Mouse (Mus musculus): ENCODE results near the gene Rxra. TPM values are rescaled to one million over a fixed set of nuclear protein-coding genes. Genes with fewer than 3 reads are reported as not detected.

The Rxra gene
- polyA plus RNA-seq, 1 experiment from 2014 or later, result 7.2 TPM

GRCm38 (mm10) chr2:27714131-27714530 lies 37.9 kb downstream of the Rxra start:
- Histone ChIP-seq H3K9me3 (ENCODE audit: control insufficient read depth, low read length) (no peaks in the 10 kb centered on the region), H3K4me1 (ENCODE audit: control insufficient read depth, insufficient read depth, low read length) (peaks cover 18% of the 10 kb centered on the region), H3K27ac (ENCODE audit: low read depth, low read length) (no peak overlapping the region), H3K27me3 (ENCODE audit: control insufficient read depth, insufficient read depth, low read length) (no peaks in the 10 kb centered on the region), H3K36me3 (ENCODE audit: control insufficient read depth, insufficient read depth, low read length) (no peaks in the 10 kb centered on the region), H3K4me3 (ENCODE audit: low read depth, low read length) (no peak overlapping the region), H3K9ac (ENCODE audit: low read length) (no peak overlapping the region), H3K4me2 (ENCODE audit: low read depth) (no peak overlapping the region)
- no peak for DNase-seq (ENCODE audit: low spot score)
- WGBS, result 87% methylated on average over 5 of the region's 5 CpGs
- no peak for ATAC-seq (ENCODE audit: insufficient read depth, low FRiP score, low TSS enrichment)

- no peak overlapping the region for H3K27ac ChIP-seq (ENCODE audit: low read depth, low read length)
- no peak overlapping the region for H3K9ac ChIP-seq (ENCODE audit: low read length)
- ATAC-seq (ENCODE audit: insufficient read depth, low FRiP score, low TSS enrichment) (no peak), DNase-seq (ENCODE audit: low spot score) (no peak)
- WGBS, result 69% methylated on average over 4 of the region's 4 CpGs
- H3K9me3 ChIP-seq (ENCODE audit: control insufficient read depth, low read length), result no peaks in the 10 kb centered on the region
- H3K4me2 ChIP-seq (ENCODE audit: low read depth), result no peak overlapping the region
- no peaks in the 10 kb centered on the region for H3K36me3 ChIP-seq (ENCODE audit: control insufficient read depth, insufficient read depth, low read length)
- peaks cover 16% of the 10 kb centered on the region for H3K4me1 ChIP-seq (ENCODE audit: control insufficient read depth, insufficient read depth, low read length)
- H3K27me3 ChIP-seq (ENCODE audit: control insufficient read depth, insufficient read depth, low read length), result no peaks in the 10 kb centered on the region
- no peak overlapping the region for H3K4me3 ChIP-seq (ENCODE audit: low read depth, low read length)
Observed at GRCm38 (mm10) chr2:27715221-27715620, 39.0 kb downstream of the Rxra start.

- Histone ChIP-seq H3K36me3 (ENCODE audit: control insufficient read depth, insufficient read depth, low read length) (no peaks in the 10 kb centered on the region), H3K4me3 (ENCODE audit: low read depth, low read length) (no peak overlapping the region), H3K4me1 (ENCODE audit: control insufficient read depth, insufficient read depth, low read length) (peaks cover 11% of the 10 kb centered on the region), H3K4me2 (ENCODE audit: low read depth) (no peak overlapping the region), H3K27ac (ENCODE audit: low read depth, low read length) (no peak overlapping the region), H3K9ac (ENCODE audit: low read length) (no peak overlapping the region), H3K27me3 (ENCODE audit: control insufficient read depth, insufficient read depth, low read length) (no peaks in the 10 kb centered on the region), H3K9me3 (ENCODE audit: control insufficient read depth, low read length) (no peaks in the 10 kb centered on the region)
- no peak for ATAC-seq (ENCODE audit: insufficient read depth, low FRiP score, low TSS enrichment)
- 83% methylated on average over 3 of the region's 3 CpGs for WGBS
- no peak for DNase-seq (ENCODE audit: low spot score)
Observed at GRCm38 (mm10) chr2:27716339-27716738, 40.1 kb downstream of the Rxra start.

- no peak overlapping the region for H3K4me3 ChIP-seq (ENCODE audit: low read depth, low read length)
- no peak overlapping the region for H3K27ac ChIP-seq (ENCODE audit: low read depth, low read length)
- no peak overlapping the region for H3K4me2 ChIP-seq (ENCODE audit: low read depth)
- no peak overlapping the region for H3K9ac ChIP-seq (ENCODE audit: low read length)
- DNase-seq (ENCODE audit: low spot score) (no peak), ATAC-seq (ENCODE audit: insufficient read depth, low FRiP score, low TSS enrichment) (no peak)
- H3K9me3 ChIP-seq (ENCODE audit: control insufficient read depth, low read length), result no peaks in the 10 kb centered on the region
- no peaks in the 10 kb centered on the region for H3K36me3 ChIP-seq (ENCODE audit: control insufficient read depth, insufficient read depth, low read length)
- no peaks in the 10 kb centered on the region for H3K27me3 ChIP-seq (ENCODE audit: control insufficient read depth, insufficient read depth, low read length)
- peaks cover 11% of the 10 kb centered on the region; the same call in 1 of the 2 replicates for H3K4me1 ChIP-seq (ENCODE audit: control insufficient read depth, insufficient read depth, low read length)
Observed at GRCm38 (mm10) chr2:27718191-27718590, 42.0 kb downstream of the Rxra start.

GRCm38 (mm10) chr2:27719601-27720000 lies 43.4 kb downstream of the Rxra start:
- H3K4me3 ChIP-seq (ENCODE audit: low read depth, low read length), result no peak overlapping the region
- 32% methylated on average over 10 of the region's 10 CpGs for WGBS
- H3K4me2 ChIP-seq (ENCODE audit: low read depth), result no peak overlapping the region
- DNase-seq (ENCODE audit: low spot score) (no peak), ATAC-seq (ENCODE audit: insufficient read depth, low FRiP score, low TSS enrichment) (no peak)
- H3K4me1 ChIP-seq (ENCODE audit: control insufficient read depth, insufficient read depth, low read length), result peaks cover 9% of the 10 kb centered on the region; the same call in 1 of the 2 replicates
- no peaks in the 10 kb centered on the region for H3K36me3 ChIP-seq (ENCODE audit: control insufficient read depth, insufficient read depth, low read length)
- H3K27ac ChIP-seq (ENCODE audit: low read depth, low read length), result no peak overlapping the region
- H3K9me3 ChIP-seq (ENCODE audit: control insufficient read depth, low read length), result no peaks in the 10 kb centered on the region
- no peaks in the 10 kb centered on the region for H3K27me3 ChIP-seq (ENCODE audit: control insufficient read depth, insufficient read depth, low read length)
- no peak overlapping the region for H3K9ac ChIP-seq (ENCODE audit: low read length)

GRCm38 (mm10) chr2:27721611-27722010 lies 45.4 kb downstream of the Rxra start:
- Histone ChIP-seq H3K36me3 (ENCODE audit: control insufficient read depth, insufficient read depth, low read length) (no peaks in the 10 kb centered on the region), H3K4me1 (ENCODE audit: control insufficient read depth, insufficient read depth, low read length) (no peaks in the 10 kb centered on the region), H3K9ac (ENCODE audit: low read length) (no peak overlapping the region), H3K4me3 (ENCODE audit: low read depth, low read length) (no peak overlapping the region), H3K27me3 (ENCODE audit: control insufficient read depth, insufficient read depth, low read length) (no peaks in the 10 kb centered on the region), H3K9me3 (ENCODE audit: control insufficient read depth, low read length) (no peaks in the 10 kb centered on the region), H3K4me2 (ENCODE audit: low read depth) (no peak overlapping the region), H3K27ac (ENCODE audit: low read depth, low read length) (no peak overlapping the region)
- DNase-seq (ENCODE audit: low spot score) (no peak), ATAC-seq (ENCODE audit: insufficient read depth, low FRiP score, low TSS enrichment) (no peak)
- WGBS, result 94% methylated on average over 4 of the region's 4 CpGs

GRCm38 (mm10) chr2:27724729-27725316 lies 48.6 kb downstream of the Rxra start:
- Histone ChIP-seq H3K36me3 (ENCODE audit: control insufficient read depth, insufficient read depth, low read length) (no peaks in the 10 kb centered on the region), H3K4me3 (ENCODE audit: low read depth, low read length) (no peak overlapping the region), H3K9ac (ENCODE audit: low read length) (no peak overlapping the region), H3K4me1 (ENCODE audit: control insufficient read depth, insufficient read depth, low read length) (no peaks in the 10 kb centered on the region), H3K27ac (ENCODE audit: low read depth, low read length) (no peak overlapping the region), H3K4me2 (ENCODE audit: low read depth) (no peak overlapping the region), H3K9me3 (ENCODE audit: control insufficient read depth, low read length) (no peaks in the 10 kb centered on the region), H3K27me3 (ENCODE audit: control insufficient read depth, insufficient read depth, low read length) (no peaks in the 10 kb centered on the region)
- no peak for ATAC-seq (ENCODE audit: insufficient read depth, low FRiP score, low TSS enrichment)
- 88% methylated on average over 9 of the region's 9 CpGs for WGBS
- DNase-seq (ENCODE audit: low spot score), result no peak

GRCm38 (mm10) chr2:27727994-27728854 lies 52.0 kb downstream of the Rxra start:
- Histone ChIP-seq H3K9me3 (ENCODE audit: control insufficient read depth, low read length) (no peaks in the 10 kb centered on the region), H3K27ac (ENCODE audit: low read depth, low read length) (no peak overlapping the region), H3K27me3 (ENCODE audit: control insufficient read depth, insufficient read depth, low read length) (no peaks in the 10 kb centered on the region), H3K36me3 (ENCODE audit: control insufficient read depth, insufficient read depth, low read length) (no peaks in the 10 kb centered on the region), H3K9ac (ENCODE audit: low read length) (no peak overlapping the region), H3K4me1 (ENCODE audit: control insufficient read depth, insufficient read depth, low read length) (peaks cover 14% of the 10 kb centered on the region), H3K4me2 (ENCODE audit: low read depth) (no peak overlapping the region), H3K4me3 (ENCODE audit: low read depth, low read length) (no peak overlapping the region)
- ATAC-seq (ENCODE audit: insufficient read depth, low FRiP score, low TSS enrichment) (no peak), DNase-seq (ENCODE audit: low spot score) (no peak)
- WGBS, result 76% methylated on average over 14 of the region's 14 CpGs

- Histone ChIP-seq H3K9ac (ENCODE audit: low read length) (no peak overlapping the region), H3K9me3 (ENCODE audit: control insufficient read depth, low read length) (no peaks in the 10 kb centered on the region), H3K4me2 (ENCODE audit: low read depth) (no peak overlapping the region), H3K36me3 (ENCODE audit: control insufficient read depth, insufficient read depth, low read length) (no peaks in the 10 kb centered on the region), H3K27ac (ENCODE audit: low read depth, low read length) (no peak overlapping the region), H3K4me1 (ENCODE audit: control insufficient read depth, insufficient read depth, low read length) (peaks cover 16% of the 10 kb centered on the region), H3K27me3 (ENCODE audit: control insufficient read depth, insufficient read depth, low read length) (no peaks in the 10 kb centered on the region), H3K4me3 (ENCODE audit: low read depth, low read length) (no peak overlapping the region)
- ATAC-seq (ENCODE audit: insufficient read depth, low FRiP score, low TSS enrichment), result no peak
- DNase-seq (ENCODE audit: low spot score), result no peak
- WGBS, result 76% methylated on average over 4 of the region's 4 CpGs
Observed at GRCm38 (mm10) chr2:27729009-27729408, 52.8 kb downstream of the Rxra start.
